Mouse (Mus musculus) MEL (cell line): ENCODE measurements around the gene Plxdc1.

ENCODE experiments used
- CHD1 ChIP-seq: IDR thresholded peaks from 2 replicates; pipeline ENCODE4 v1.6.1; 2012; ENCODE audit warnings: low read depth, mild to moderate bottlenecking, inconsistent platforms, low read length, improper control_type of control experiment
- CTCF ChIP-seq, 3 experiments: IDR thresholded peaks in 2 of 3; conservative IDR thresholded peaks in 1 of 3; 2 replicates each; pipeline ENCODE4 v1.5.1; 2011 to 2012; ENCODE audit warnings: low read length in 3 of 3, low read depth in 2 of 3, mild to moderate bottlenecking in 2 of 3, improper control_type of control experiment in 1 of 3, inconsistent platforms in 1 of 3, mixed read lengths in 1 of 3, moderate library complexity in 1 of 3; ENCODE audit not compliant: control insufficient read depth in 1 of 3, insufficient read depth in 1 of 3, poor library complexity in 1 of 3, severe bottlenecking in 1 of 3
- EP300 ChIP-seq, 2 experiments: IDR thresholded peaks; 2 replicates each; pipeline ENCODE4 v1.6.1; 2011; ENCODE audit warnings: improper control_type of control experiment in 2 of 2, low read length in 2 of 2, low read depth in 1 of 2, mild to moderate bottlenecking in 1 of 2
- GABPA ChIP-seq: IDR thresholded peaks from 2 replicates; pipeline ENCODE4 v1.6.1; 2012; ENCODE audit warnings: low read depth, mild to moderate bottlenecking, inconsistent platforms, low read length, improper control_type of control experiment, moderate library complexity
- GATA1 ChIP-seq: IDR thresholded peaks from 2 replicates; pipeline ENCODE4 v1.6.1; 2011; ENCODE audit warnings: low read depth, low read length, improper control_type of control experiment
- MXI1 ChIP-seq: IDR thresholded peaks from 2 replicates; pipeline ENCODE4 v1.6.1; 2011; ENCODE audit warnings: mild to moderate bottlenecking, low read depth, low read length, improper control_type of control experiment
- POLR2A ChIP-seq, 2 experiments: IDR thresholded peaks; 2 replicates each; pipeline ENCODE4 v1.6.1; 2011 to 2012; ENCODE audit warnings: low read length in 2 of 2, mild to moderate bottlenecking in 2 of 2, control low read depth in 1 of 2, improper control_type of control experiment in 1 of 2, low read depth in 1 of 2, moderate library complexity in 1 of 2; ENCODE audit not compliant: control insufficient read depth in 1 of 2, insufficient read depth in 1 of 2, poor library complexity in 1 of 2
- POLR2AphosphoS2 ChIP-seq: IDR thresholded peaks from 2 replicates; pipeline ENCODE4 v1.6.1; 2011; ENCODE audit warnings: low read length, improper control_type of control experiment
- SIN3A ChIP-seq: IDR thresholded peaks from 2 replicates; pipeline ENCODE4 v1.6.1; 2012; ENCODE audit warnings: low read length, improper control_type of control experiment, inconsistent platforms
- SMC3 ChIP-seq: IDR thresholded peaks from 2 replicates; pipeline ENCODE4 v1.6.1; 2011; ENCODE audit warnings: low read depth, low read length, improper control_type of control experiment

DNA sequence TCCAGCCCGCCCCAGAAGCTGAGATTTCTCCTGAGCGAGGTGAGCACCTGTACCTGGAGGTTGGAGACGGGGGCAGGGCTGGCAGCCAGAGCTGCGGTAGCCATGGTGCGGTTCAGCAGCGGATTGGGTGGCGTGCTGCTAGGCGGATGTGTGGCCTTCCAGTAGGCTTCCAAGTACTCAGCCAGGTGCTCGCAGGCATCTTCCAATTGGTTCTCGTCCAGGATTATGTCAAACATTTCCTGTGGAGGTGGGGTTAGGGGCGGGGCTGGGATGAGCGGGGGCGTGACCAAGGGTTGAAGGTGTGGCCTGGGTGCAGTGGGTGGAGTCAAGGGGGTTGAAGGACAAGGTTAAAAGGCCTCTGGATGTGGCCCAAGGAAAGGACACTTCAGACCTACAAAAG, 18.8 kb upstream of the Plxdc1 start:
- TF ChIP-seq POLR2AphosphoS2 (no peak), SMC3 (no peak), GABPA (no peak), POLR2A (IDR thresholded peaks at IDR 0.05; ENCODE audit: control insufficient read depth in 1 of 2, insufficient read depth in 1 of 2, low read depth in 1 of 2, low read length in 2 of 2, poor library complexity in 1 of 2) (no peak), SIN3A (no peak), MXI1 (no peak), EP300 (IDR thresholded peaks at IDR 0.05; ENCODE audit: low read depth in 1 of 2, low read length in 2 of 2) (no peak), CTCF (IDR thresholded peaks at IDR 0.05 in 2 of 3, conservative IDR thresholded peaks at IDR 0.05 in 1 of 3; ENCODE audit: control insufficient read depth in 1 of 3, insufficient read depth in 1 of 3, low read depth in 2 of 3, low read length in 3 of 3, poor library complexity in 1 of 3, severe bottlenecking in 1 of 3) (no peak), GATA1 (no peak), CHD1 (no peak)
